Mouse (Mus musculus): ENCODE data around the gene Lonrf3.
A peak's percentile ranks its signal among the peaks of the same experiment; 100 is the strongest.

Lonrf3 gene

DNA sequence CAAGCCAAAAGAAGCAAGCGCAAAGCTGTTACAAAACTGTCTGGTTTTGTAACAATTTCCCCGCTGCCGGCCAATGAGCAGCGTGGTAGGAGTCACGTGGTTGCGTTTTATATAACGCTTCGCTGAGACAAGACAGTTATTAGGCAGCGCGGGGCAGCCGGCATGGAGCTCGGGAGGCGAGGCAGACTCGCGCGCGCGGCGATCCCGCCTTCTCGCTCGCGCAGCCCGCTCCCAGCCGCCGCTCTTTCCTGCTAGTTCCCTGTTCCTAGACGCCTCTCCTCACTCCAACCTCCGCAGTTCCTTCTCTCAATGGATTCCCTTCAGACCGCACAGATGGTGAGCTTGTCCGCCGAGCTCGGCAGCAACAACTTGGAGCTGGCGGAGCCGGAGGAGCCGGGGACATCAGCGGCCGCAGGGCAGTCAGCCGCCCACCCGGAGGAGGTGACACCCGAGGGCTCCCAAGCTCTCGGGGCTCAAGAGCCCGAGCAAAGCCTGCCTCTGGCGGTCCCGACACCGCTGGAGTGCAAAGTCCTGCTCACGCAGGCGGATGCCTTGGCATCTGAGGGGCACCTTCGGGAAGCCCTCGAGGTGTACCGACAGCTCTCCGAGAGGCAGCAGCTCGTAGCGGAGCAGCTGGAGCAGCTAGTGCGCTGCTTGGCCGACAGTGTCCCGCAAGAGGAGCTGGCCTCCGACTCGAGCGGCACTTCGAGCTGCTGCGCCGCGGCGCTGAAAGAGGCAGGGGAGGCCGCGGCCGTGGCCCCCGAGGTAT lies at the start of gene Lonrf3:
Gene Lonrf3 (plus strand): TSS at position 83 of the 769 bp plus-strand sequence.
- DNase-seq: peak; percentile 80 to 82

DNA sequence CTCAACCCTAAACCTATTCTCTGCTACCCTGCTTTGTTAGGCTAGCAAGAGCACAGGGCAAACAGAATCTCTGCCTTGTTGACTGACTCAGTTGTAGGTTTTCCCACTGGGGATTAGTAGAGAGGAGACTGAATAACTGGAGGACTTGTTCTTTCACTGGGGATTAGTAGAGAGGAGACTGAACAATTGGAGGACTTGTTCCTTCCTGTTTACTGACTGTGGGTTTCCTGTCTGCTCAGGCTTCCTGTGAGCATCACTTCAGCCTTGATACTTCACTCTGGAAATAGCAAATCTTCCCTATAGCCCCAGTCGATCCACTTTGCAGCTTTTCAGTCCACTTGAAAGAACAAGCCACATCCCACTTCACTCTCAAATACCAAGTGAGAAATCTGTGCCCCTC lies 49.4 kb upstream of the Lonrf3 start:
- DNase-seq: no peak

DNA sequence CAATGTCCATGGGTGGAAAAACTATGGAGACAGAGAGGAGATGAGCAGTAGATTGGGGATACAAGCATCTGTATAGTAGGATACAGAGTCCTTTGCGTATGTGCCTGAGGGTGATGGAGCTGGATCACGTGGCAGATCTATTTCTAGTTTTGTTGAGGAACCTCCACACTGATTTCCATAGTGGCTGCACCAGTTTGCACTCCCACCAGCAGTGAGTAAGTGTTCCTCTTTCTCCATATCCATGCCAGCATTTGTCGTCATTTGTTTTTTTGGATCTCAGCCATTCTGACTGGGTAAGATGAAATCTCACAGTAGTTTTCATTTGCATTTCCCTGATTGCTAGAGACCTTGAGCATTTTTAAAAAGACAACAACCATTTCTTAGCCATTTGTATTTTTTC lies 16.7 kb upstream of the Lonrf3 start:
- no peak for DNase-seq

DNA sequence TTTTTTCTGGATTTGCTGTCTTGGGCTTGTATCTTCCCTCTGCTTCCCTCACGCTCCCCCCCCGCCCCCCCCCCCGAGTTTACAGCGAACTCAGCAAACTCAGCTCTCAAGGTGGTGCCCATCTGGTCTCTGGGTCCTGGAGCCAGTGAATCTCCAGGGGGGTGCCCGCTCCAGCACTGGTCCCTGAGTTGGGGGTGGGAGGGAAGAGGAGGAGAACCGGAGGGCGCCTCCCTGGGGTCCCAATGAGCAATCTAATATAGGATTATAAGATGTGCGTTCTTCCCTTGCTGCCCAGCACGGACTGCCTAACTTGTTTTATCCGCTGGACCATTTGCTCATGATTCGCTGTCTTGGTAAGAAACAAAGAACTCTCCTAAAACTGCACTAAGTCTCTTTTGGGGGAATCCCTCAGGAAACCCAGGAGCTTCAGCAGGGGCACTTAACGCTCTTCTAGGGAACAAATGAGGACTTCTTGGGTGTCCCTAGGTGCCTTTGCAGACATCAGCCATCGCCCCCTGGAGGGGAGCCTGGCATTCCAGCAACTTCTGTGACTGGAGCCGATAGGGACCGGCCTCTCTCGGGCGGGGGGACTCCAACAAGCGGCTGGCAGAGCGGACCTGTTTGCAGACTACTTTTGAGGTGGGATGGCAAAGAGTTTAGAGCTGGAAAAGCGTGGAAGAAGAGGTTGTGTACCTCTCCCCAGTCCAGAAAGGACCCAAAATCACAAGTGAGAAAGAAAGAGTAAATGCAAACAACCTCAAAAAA lies 480 bp upstream of the Lonrf3 start:
- peak; percentile 46 to 62 for DNase-seq

DNA sequence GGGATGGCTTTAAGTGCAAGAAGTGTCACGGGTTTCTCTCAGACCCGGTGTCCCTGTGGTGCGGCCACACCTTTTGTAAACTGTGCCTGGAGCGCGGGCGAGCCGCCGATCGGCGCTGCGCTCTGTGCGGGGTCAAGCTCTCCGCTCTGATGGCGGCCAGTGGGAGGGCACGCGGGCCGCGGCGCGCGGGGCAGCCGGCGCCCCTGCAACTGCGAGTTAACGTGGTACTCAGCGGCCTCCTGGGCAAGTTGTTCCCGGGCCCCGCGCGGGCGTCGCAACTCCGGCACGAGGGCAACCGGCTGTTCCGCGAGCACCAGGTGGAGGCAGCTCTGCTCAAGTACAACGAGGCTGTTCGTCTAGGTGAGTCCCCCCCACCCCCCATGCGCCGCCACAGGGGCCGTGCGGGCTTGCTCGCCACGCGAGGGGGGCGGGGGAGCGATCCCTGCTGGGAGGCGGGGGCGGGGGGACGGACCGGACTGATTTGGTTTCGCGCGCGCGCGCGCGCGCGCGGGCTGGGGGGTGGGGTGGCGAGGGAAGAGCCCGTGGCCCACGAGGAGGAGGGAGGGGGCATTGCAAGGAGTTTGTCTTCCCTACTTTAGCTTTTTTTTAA lies 992 bp downstream of the Lonrf3 start:
- DNase-seq: peak; percentile 19 to 49

DNA sequence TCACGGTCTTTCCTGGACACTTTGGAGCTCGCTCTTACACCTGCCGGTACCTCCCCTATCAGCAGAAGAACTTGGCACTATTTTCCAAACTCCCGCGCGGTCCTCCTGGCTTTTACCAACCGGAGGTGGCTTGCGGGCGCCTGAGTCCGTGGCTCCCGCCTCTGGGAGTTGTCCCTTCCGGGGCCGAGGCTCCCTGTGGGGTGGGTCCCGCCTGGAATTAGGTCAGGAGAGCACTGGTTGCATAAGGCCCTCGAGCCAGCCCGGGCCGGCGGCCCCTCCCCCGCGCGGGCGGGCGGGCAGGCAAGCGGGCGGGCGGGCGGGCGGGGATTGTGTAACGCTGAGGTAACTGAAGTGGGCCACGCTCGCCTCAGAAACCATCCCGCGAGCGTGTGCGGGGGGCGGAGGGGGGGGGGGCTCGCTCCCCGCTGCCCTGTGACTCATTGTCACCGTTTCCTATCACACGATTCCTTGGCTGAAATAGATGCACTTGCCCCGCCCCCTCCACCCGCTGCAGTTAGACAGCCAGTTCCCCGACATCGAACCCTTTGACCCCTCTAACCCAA lies 1.8 kb downstream of the Lonrf3 start:
- DNase-seq: peak; percentile 66 to 75

DNA sequence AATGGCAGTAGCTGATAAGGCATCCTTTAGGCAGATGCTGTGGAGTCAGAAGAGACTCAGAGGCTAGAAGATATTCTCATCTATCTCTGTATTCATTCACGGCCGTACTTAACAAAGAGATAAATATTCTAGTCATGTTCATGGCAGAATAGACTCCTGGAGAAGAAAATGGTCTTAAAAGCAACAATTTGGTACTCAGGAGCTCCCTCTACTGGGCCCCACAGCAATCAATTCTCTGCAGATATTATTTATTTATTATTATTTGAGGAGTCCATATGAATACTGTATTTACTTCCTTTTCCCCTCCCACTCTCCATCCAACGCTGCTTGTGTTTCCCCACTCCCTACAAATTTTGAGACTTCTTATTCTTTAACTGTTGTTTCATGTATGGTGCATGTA lies 24.3 kb downstream of the Lonrf3 start:
- peak; percentile 38 to 44 for DNase-seq

DNA sequence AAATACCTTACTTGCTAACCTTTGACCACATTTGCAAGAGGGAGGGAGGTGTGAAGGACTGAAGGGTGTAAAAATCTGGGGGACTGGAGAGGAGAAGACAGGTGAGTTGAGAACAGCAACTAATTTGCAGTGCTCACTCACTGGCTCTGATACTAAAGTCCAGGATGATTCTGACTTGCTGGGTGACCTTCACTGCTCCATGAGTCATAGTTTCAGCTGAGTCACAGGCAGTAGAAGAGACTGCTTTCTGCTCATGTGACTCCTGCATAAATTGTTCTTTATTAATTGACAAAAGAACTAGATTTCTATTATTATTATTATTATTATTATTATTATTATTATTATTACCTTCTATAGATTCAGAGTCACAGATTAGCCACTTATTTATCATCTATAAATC lies 57.2 kb downstream of the Lonrf3 start:
- DNase-seq: no peak

DNA sequence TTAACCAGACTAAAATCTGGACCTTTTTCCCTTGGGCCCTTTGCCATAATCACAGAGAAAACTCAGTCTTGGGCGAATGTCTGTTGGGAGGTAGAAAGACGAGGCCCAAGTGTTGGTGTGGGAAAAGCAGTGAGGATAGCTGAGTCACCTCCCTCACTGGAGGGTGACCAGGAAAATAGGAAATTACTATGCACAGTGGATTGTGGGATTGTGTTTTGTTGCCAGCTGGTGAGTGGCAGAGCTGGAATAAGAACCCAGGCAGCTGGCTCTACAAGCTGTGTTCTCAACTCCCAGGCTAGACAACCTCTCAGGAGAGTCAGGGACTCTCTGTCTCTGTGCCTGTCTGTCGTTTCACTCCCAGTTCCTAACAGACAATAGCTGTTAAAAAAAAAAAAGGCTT lies 61.8 kb downstream of the Lonrf3 start:
- no peak for DNase-seq

DNA sequence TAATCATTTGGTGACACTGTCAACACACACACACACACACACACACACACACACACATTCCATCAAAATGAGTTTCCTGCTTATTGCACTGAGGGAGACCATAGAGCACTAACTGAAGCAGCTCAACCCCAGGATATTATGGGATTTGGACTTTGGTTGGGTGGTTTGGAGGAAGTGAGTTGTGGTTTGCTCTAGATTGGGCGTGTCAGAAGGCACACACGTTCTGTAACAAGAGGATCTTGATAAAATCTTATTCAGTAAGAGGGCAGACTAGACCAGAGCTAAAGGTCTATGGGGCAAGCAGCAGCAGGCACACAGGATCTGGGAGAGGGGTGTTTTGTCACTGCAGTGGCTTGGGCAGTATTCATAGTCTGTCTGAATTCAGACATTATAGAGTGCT lies 62.4 kb downstream of the Lonrf3 start:
- DNase-seq: no peak

DNA sequence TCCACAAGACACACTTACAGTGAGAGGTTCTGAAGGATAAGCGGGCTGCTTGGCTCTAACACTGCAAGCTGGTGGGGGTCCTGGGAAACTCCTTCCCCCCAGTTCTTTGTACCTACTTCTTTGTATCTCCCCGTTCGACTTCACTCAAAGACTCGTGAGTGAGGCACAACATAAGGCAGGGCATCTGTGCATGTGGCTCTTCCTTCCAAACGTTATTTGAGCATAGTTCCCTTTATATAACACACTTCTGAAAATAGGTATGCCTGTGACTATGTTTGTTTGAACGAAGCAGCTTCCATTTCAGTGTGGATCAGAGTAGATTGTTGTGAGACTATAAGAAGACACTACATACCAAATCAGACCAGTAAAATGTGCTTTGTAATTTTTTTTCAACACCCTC lies 64.5 kb downstream of the Lonrf3 start:
- no peak for DNase-seq

DNA sequence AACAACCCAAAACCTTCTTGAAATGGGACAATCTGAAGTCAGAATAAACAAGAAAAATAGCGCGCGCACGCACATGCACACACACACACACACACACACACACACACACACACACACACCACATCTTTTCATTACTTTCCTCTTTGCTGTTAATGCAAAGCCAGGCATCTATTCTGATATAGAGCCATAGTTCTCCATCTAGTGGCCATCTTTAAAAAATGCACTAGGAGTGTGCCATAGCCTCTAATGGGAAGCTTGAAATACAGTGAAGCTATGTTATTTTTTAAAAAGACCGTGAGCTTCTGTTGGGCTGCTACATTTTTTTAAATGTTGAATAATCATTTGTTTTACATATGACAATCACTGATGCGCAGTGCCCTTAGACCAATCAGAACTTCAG lies 65.1 kb downstream of the Lonrf3 start:
- DNase-seq: no peak

DNA sequence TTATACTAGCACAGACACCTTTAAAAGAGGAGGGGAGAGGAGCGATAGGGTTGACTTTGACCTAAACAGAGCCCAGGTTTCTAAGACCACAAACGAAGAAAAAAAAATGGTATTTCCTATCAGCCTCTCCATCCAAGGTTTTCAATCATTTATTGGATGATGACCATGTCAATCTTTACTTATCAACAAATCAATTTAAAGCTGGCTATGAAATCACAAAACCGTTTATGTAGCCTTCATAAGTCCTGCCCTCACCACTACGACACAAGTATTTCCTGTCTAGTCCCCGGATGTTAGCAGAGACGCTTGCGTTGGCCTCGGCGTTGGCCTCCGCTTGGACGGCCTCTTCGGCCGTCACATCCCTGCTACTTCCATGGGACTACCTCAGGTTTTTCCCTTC lies 72.8 kb downstream of the Lonrf3 start, which contains the start of gene Gm6268:
Gene Gm6268 (plus strand): TSS at position 301 of the 400 bp plus-strand sequence.
- no peak for DNase-seq

DNA sequence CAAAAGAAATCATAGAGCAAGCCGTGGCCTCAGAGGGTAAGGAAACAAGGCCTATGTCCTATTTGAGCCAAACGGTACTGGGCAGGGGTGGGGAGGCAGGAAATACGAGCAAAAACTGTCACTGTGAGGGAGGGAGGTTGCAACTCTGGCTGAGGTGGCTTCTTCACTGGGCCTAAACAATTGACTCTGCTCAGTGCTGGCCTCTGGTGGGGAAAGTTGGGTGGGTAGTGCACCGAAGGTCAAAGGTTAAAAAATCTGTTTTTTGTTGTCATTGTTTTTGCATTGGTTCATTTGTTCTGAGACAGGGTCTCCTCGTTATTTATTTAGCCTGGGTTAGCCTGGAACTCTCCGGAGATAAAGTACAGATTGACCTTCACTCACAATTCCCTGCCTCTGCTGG lies 74.2 kb downstream of the Lonrf3 start:
- no peak for DNase-seq

Data from cerebellum, adult 18-20 months (tissue).